In the genomic region with DNA sequence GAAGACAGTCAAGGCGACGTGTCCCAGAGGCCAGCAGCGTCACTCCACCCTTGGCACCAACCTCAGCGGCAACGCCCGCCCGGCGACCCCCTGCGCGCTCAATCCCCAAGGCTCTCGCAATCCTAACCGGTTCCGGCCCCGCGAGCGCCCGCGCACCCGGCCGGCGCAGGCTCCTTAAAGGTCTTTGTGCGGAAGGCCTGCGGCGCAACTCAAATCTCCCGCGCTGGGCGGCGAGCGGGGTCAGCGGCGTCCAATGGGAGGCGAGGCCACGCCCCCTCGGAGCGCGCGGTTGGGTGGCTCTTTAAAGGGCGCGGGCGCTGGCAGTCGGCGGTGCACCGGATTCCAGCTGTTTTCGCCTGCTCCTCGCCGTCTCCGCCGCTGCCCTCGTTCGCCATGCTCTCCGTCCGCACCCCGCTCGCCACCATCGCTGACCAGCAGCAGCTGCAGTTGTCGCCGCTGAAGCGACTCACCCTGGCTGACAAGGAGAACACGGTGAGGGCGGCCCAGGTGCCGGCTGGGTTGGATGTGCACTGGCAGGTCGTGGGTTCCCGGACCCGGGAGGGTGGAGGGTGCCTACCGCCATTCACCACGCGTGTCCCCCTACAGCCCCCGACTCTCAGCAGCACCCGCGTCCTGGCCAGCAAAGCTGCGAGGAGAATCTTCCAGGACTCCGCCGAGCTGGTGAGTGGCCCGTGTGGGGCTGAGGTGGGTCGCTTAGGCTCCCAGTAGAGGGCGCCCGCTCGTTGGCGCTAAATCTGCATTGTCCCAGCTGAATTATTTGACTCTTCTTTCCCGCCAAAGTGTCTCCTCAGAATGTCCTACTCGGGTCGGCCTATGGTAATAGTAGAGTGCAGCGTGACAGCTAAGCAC, we compare ENCODE assay signal across 8 mouse cellular contexts. TPM values are rescaled to one million over a fixed set of nuclear protein-coding genes. Genes with fewer than 3 reads are reported as not detected.
DNase-seq lines count a peak whose midpoint lies in the region; ATAC-seq and TF ChIP-seq lines count a peak whose summit lies in the region.

Gene Rrm2, plus strand, starts transcription at position 288 of the 870 bp plus-strand sequence.

- peak within 1 kb of the TSS; percentile 70 for H3K27ac ChIP-seq in forebrain, embryonic 14.5 days (ENCODE audit: low read depth, low read length)
- peak within 1 kb of the TSS; percentile 80 for H3K27ac ChIP-seq in liver, postnatal 0 days (ENCODE audit: low read depth)
- H3K27ac ChIP-seq in neural tube, embryonic 13.5 days (replicated peaks): peak within 1 kb of the TSS; percentile 61

- intact Hi-C loops in heart, postnatal 14 days (cut with DNase I): no loop called here

- peaks cover 13% of the 10 kb centered on the region for H3K4me1 ChIP-seq in forebrain, embryonic 14.5 days (ENCODE audit: control insufficient read depth, insufficient read depth, low read length)
- peaks cover 42% of the 10 kb centered on the region for H3K4me1 ChIP-seq in liver, postnatal 0 days (ENCODE audit: insufficient read depth)
- peaks cover 35% of the 10 kb centered on the region for H3K4me1 ChIP-seq in neural tube, embryonic 13.5 days (replicated peaks)

- no peaks in the 10 kb centered on the region for H3K27me3 ChIP-seq in forebrain, embryonic 14.5 days (replicated peaks; ENCODE audit: control insufficient read depth, insufficient read depth, low read length)
- no peaks in the 10 kb centered on the region for H3K27me3 ChIP-seq in liver, postnatal 0 days (ENCODE audit: insufficient read depth, low read length)
- H3K27me3 ChIP-seq in neural tube, embryonic 13.5 days: peaks cover 15% of the 10 kb centered on the region

- H3K4me2 ChIP-seq in forebrain, embryonic 14.5 days (ENCODE audit: low read length): peak within 1 kb of the TSS; percentile 70
- peak within 1 kb of the TSS; percentile 94 for H3K4me2 ChIP-seq in liver, postnatal 0 days (ENCODE audit: low read depth, low read length)
- peak within 1 kb of the TSS; percentile 74 for H3K4me2 ChIP-seq in neural tube, embryonic 13.5 days

- H3K9ac ChIP-seq in forebrain, embryonic 14.5 days (ENCODE audit: low read length): peak within 1 kb of the TSS; percentile 83
- H3K9ac ChIP-seq in liver, postnatal 0 days (replicated peaks): peak within 1 kb of the TSS; percentile 91
- H3K9ac ChIP-seq in neural tube, embryonic 13.5 days: peak within 1 kb of the TSS; percentile 79

- TF ChIP-seq EP300 in liver, postnatal 0 days (IDR thresholded peaks at IDR 0.05; ENCODE audit: low read depth): no peak

- peaks cover 24% of the 10 kb centered on the region for H3K36me3 ChIP-seq in forebrain, embryonic 14.5 days (ENCODE audit: control insufficient read depth, insufficient read depth, low read length)
- peaks cover 30% of the 10 kb centered on the region for H3K36me3 ChIP-seq in liver, postnatal 0 days (replicated peaks; ENCODE audit: insufficient read depth, low read length)
- 0 out of 2 replicates have a peak, but pooled peaks cover 4% of the 10 kb centered on the region for H3K36me3 ChIP-seq in neural tube, embryonic 13.5 days

- WGBS in forebrain, embryonic 14.5 days: under 1% methylated on average over 83 of the region's 83 CpGs
- under 1% methylated on average over 83 of the region's 83 CpGs for WGBS in liver, postnatal 0 days (ENCODE audit: insufficient replicate concordance)
- under 1% methylated on average over 83 of the region's 83 CpGs for WGBS in neural tube, embryonic 13.5 days

- no peaks in the 10 kb centered on the region for H3K9me3 ChIP-seq in forebrain, embryonic 14.5 days (replicated peaks; ENCODE audit: control insufficient read depth, low read length)
- H3K9me3 ChIP-seq in liver, postnatal 0 days (ENCODE audit: low read length): no peaks in the 10 kb centered on the region
- no peaks in the 10 kb centered on the region for H3K9me3 ChIP-seq in neural tube, embryonic 13.5 days

- peak; percentile 91 for TF ChIP-seq CTCF in liver, postnatal 0 days (IDR thresholded peaks at IDR 0.05; ENCODE audit: low read depth)

- peak within 1 kb of the TSS; percentile 86 for H3K4me3 ChIP-seq in forebrain, embryonic 14.5 days (ENCODE audit: low read depth, low read length)
- peak within 1 kb of the TSS; percentile 98 for H3K4me3 ChIP-seq in liver, postnatal 0 days (ENCODE audit: low read depth, low read length)
- peak within 1 kb of the TSS; percentile 85 for H3K4me3 ChIP-seq in neural tube, embryonic 13.5 days

- peak; percentile 72 for ATAC-seq in cerebellum, adult (ENCODE audit: insufficient number of reproducible peaks, low FRiP score, low TSS enrichment)
- peak; percentile 92 for ATAC-seq in forebrain, embryonic 14.5 days
- ATAC-seq in liver, postnatal 0 days: peak; percentile 86
- peak; percentile 93 for ATAC-seq in neural tube, embryonic 13.5 days (ENCODE audit: low read depth)

- DNase-seq in ES-CJ7 (ENCODE audit: low read depth, low spot score): peak; percentile 94
- peak; percentile 96 for DNase-seq in forebrain, embryonic 14.5 days (ENCODE audit: low spot score)
- DNase-seq in heart, postnatal 14 days: peak; percentile 97
- DNase-seq in layer of hippocampus, adult 11-12 months (ENCODE audit: low spot score): peak; percentile 90
- peak; percentile 98 for DNase-seq in liver, postnatal 0 days
- peak; percentile 31 for DNase-seq in telencephalon, adult 2 months (ENCODE audit: low read depth, low spot score)

RNA-seq across cellular contexts. Expression of gene Rrm2, which starts in this region (rescaled TPM):
- 136 and 139 TPM in 2 replicates for polyA plus RNA-seq in forebrain, embryonic 14.5 days (2014; fragmentation: Nextera tagmentation; extraction: Ambion mirVana)
- total RNA-seq in heart, postnatal 14 days (2021): 10 to 100 TPM in 1 of 2 experiments, 1 to 10 TPM in 1; 9.2 to 20.7 TPM
- polyA plus RNA-seq in liver, postnatal 0 days (2015; fragmentation: Nextera tagmentation; extraction: Ambion mirVana): 235 and 276 TPM in 2 replicates
- 52.2 and 62.1 TPM in 2 replicates for polyA plus RNA-seq in neural tube, embryonic 13.5 days (2015; fragmentation: Nextera tagmentation; extraction: Ambion mirVana)

Comparison
In these comparisons a context has a peak if more than half of its experiments do, and no peak if none do; other contexts are left out.
1. Peak in every context shown above with its lines: DNase-seq, ATAC-seq, H3K4me3 ChIP-seq and H3K27ac ChIP-seq.
2. DNase-seq: peak in every context shown above with its lines; median percentile 98 in liver, postnatal 0 days; 97 in heart, postnatal 14 days; 96 in forebrain, embryonic 14.5 days; 94 in ES-CJ7; 90 in layer of hippocampus, adult 11-12 months; 31 in telencephalon, adult 2 months.